18 mouse cellular contexts compared by ENCODE assay signal in genomic region chr7:66847299-66847698, GRCm38 (mm10). TPM values are rescaled to one million over a fixed set of nuclear protein-coding genes. Genes with fewer than 3 reads are reported as not detected.
DNase-seq lines count a peak whose midpoint lies in the region; ATAC-seq and TF ChIP-seq lines count a peak whose summit lies in the region.
"Had no signal": no experiment of that assay in that cellular context is flagged by ENCODE, and none has a peak within 500 bp of the region (broad histone marks: within the 10 kb centered on the region; RNA-seq: fewer than 3 reads in every experiment).

No protein-coding gene starts in this region.

- H3K4me3 ChIP-seq in hindbrain, postnatal 0 days (ENCODE audit: low read length) = no peak overlapping the region
- H3K4me3 ChIP-seq in hindbrain, embryonic 12.5 days = no peak overlapping the region
- H3K4me3 ChIP-seq in intestine, embryonic 15.5 days (replicated peaks) = no peak overlapping the region
- no peak overlapping the region for H3K4me3 ChIP-seq in intestine, postnatal 0 days (ENCODE audit: low read depth, low read length)
- H3K4me3 ChIP-seq in stomach, embryonic 16.5 days (replicated peaks; ENCODE audit: low read length) = no peak overlapping the region
- H3K4me3 ChIP-seq in stomach, postnatal 0 days (ENCODE audit: low read depth, low read length) = no peak overlapping the region
- H3K4me3 ChIP-seq: embryonic facial prominence, embryonic 10.5 days; embryonic facial prominence, embryonic 12.5 days; forebrain, embryonic 12.5 days had no signal

- H3K36me3 ChIP-seq in hindbrain, postnatal 0 days (ENCODE audit: insufficient read depth, low read length) = no peaks in the 10 kb centered on the region
- no peaks in the 10 kb centered on the region for H3K36me3 ChIP-seq in hindbrain, embryonic 12.5 days
- no peaks in the 10 kb centered on the region for H3K36me3 ChIP-seq in intestine, embryonic 15.5 days
- H3K36me3 ChIP-seq in intestine, postnatal 0 days (ENCODE audit: control insufficient read depth, insufficient read depth) = no peaks in the 10 kb centered on the region
- no peaks in the 10 kb centered on the region for H3K36me3 ChIP-seq in stomach, embryonic 16.5 days (ENCODE audit: control insufficient read depth, insufficient read depth, low read length)
- H3K36me3 ChIP-seq in stomach, postnatal 0 days (ENCODE audit: control insufficient read depth, insufficient read depth, low read length) = no peaks in the 10 kb centered on the region
- H3K36me3 ChIP-seq: embryonic facial prominence, embryonic 10.5 days; forebrain, embryonic 12.5 days had no signal

- H3K27ac ChIP-seq in hindbrain, postnatal 0 days = no peak overlapping the region
- H3K27ac ChIP-seq in hindbrain, embryonic 12.5 days = no peak overlapping the region
- H3K27ac ChIP-seq in intestine, embryonic 15.5 days = no peak overlapping the region
- no peak overlapping the region for H3K27ac ChIP-seq in intestine, postnatal 0 days (ENCODE audit: low read depth, low read length)
- H3K27ac ChIP-seq in stomach, embryonic 16.5 days (ENCODE audit: low read length) = no peak overlapping the region
- no peak overlapping the region for H3K27ac ChIP-seq in stomach, postnatal 0 days (replicated peaks)
- H3K27ac ChIP-seq: embryonic facial prominence, embryonic 10.5 days; embryonic facial prominence, embryonic 12.5 days; forebrain, embryonic 12.5 days had no signal

- 81% methylated on average over 9 of the region's 9 CpGs for WGBS in hindbrain, postnatal 0 days
- 83% methylated on average over 9 of the region's 9 CpGs for WGBS in hindbrain, embryonic 12.5 days
- 53% methylated on average over 9 of the region's 9 CpGs for WGBS in intestine, embryonic 15.5 days
- 63% methylated on average over 9 of the region's 9 CpGs for WGBS in intestine, postnatal 0 days
- 60% methylated on average over 9 of the region's 9 CpGs for WGBS in stomach, embryonic 16.5 days
- WGBS in stomach, postnatal 0 days = 64% methylated on average over 9 of the region's 9 CpGs

- H3K27me3 ChIP-seq in hindbrain, postnatal 0 days (ENCODE audit: insufficient read depth, low read length) = no peaks in the 10 kb centered on the region
- peaks cover 4% of the 10 kb centered on the region; the same call in 1 of the 2 replicates for H3K27me3 ChIP-seq in hindbrain, embryonic 12.5 days
- H3K27me3 ChIP-seq in intestine, embryonic 15.5 days (replicated peaks) = no peaks in the 10 kb centered on the region
- 0 out of 2 replicates have a peak, but pooled peaks cover under 1% of the 10 kb centered on the region for H3K27me3 ChIP-seq in intestine, postnatal 0 days (replicated peaks; ENCODE audit: control insufficient read depth, insufficient read depth, low read length)
- no peaks in the 10 kb centered on the region for H3K27me3 ChIP-seq in stomach, embryonic 16.5 days (ENCODE audit: control insufficient read depth, insufficient read depth, low read length)
- H3K27me3 ChIP-seq in stomach, postnatal 0 days (ENCODE audit: control insufficient read depth, insufficient read depth, low read length) = no peaks in the 10 kb centered on the region
- H3K27me3 ChIP-seq: embryonic facial prominence, embryonic 12.5 days had no signal

- H3K9ac ChIP-seq in hindbrain, postnatal 0 days (replicated peaks; ENCODE audit: low read length) = no peak overlapping the region
- H3K9ac ChIP-seq in hindbrain, embryonic 12.5 days = no peak overlapping the region
- H3K9ac ChIP-seq in intestine, embryonic 15.5 days = no peak overlapping the region
- H3K9ac ChIP-seq in intestine, postnatal 0 days (ENCODE audit: low read depth, low read length) = no peak overlapping the region
- no peak overlapping the region for H3K9ac ChIP-seq in stomach, embryonic 16.5 days (ENCODE audit: low read length)
- H3K9ac ChIP-seq in stomach, postnatal 0 days (ENCODE audit: low read length) = no peak overlapping the region
- H3K9ac ChIP-seq: embryonic facial prominence, embryonic 12.5 days; forebrain, embryonic 12.5 days; forebrain, postnatal 0 days had no signal

- H3K4me1 ChIP-seq in hindbrain, postnatal 0 days (ENCODE audit: insufficient read depth, low read length) = no peaks in the 10 kb centered on the region
- H3K4me1 ChIP-seq in hindbrain, embryonic 12.5 days = no peaks in the 10 kb centered on the region
- peaks cover 16% of the 10 kb centered on the region for H3K4me1 ChIP-seq in intestine, embryonic 15.5 days (replicated peaks)
- H3K4me1 ChIP-seq in intestine, postnatal 0 days (replicated peaks; ENCODE audit: control insufficient read depth, insufficient read depth, low read length) = no peaks in the 10 kb centered on the region
- peaks cover 12% of the 10 kb centered on the region for H3K4me1 ChIP-seq in stomach, embryonic 16.5 days (ENCODE audit: control insufficient read depth, insufficient read depth, low read length)
- H3K4me1 ChIP-seq in stomach, postnatal 0 days (replicated peaks; ENCODE audit: control insufficient read depth, insufficient read depth) = no peaks in the 10 kb centered on the region
- H3K4me1 ChIP-seq: forebrain, embryonic 12.5 days had no signal

- no peak for DNase-seq in hindbrain, postnatal 0 days (ENCODE audit: low spot score)
- no peak for DNase-seq in stomach, postnatal 0 days (ENCODE audit: low spot score)
- DNase-seq in cerebellum, adult 9-10 months = no peak
- DNase-seq: adrenal gland, postnatal 25 days; cerebellum, adult 11 months; cerebellum, adult 18-20 months; cerebellum, adult 8-10 months; cerebellum, postnatal 10 days; cerebellum, postnatal 25 days; forebrain, postnatal 0 days had no signal

- TF ChIP-seq CTCF in hindbrain, postnatal 0 days (IDR thresholded peaks at IDR 0.05; ENCODE audit: low read depth) = no peak
- no peak for TF ChIP-seq CTCF in intestine, postnatal 0 days (IDR thresholded peaks at IDR 0.05; ENCODE audit: low read depth)
- no peak for TF ChIP-seq CTCF in stomach, postnatal 0 days (IDR thresholded peaks at IDR 0.05; ENCODE audit: low read depth)

- peak; percentile 24; the same call in 1 of the 2 replicates for ATAC-seq in hindbrain, postnatal 0 days
- no peak for ATAC-seq in hindbrain, embryonic 12.5 days (ENCODE audit: low FRiP score)
- peak; percentile 32 for ATAC-seq in intestine, embryonic 15.5 days
- ATAC-seq in intestine, postnatal 0 days = no peak
- 0 out of 2 replicates have a peak, but pooled peaks have one; percentile 20 for ATAC-seq in stomach, embryonic 16.5 days (ENCODE audit: insufficient read depth, low FRiP score)
- ATAC-seq in stomach, postnatal 0 days (ENCODE audit: low FRiP score, low TSS enrichment) = no peak
- ATAC-seq: forebrain, embryonic 14.5 days; forebrain, postnatal 0 days had no signal

- no peak for TF ChIP-seq EP300 in stomach, postnatal 0 days (optimal IDR thresholded peaks at IDR 0.05)

- H3K9me3 ChIP-seq in hindbrain, postnatal 0 days (ENCODE audit: low read length) = no peaks in the 10 kb centered on the region
- H3K9me3 ChIP-seq in hindbrain, embryonic 12.5 days (replicated peaks) = no peaks in the 10 kb centered on the region
- H3K9me3 ChIP-seq in intestine, embryonic 15.5 days = no peaks in the 10 kb centered on the region
- H3K9me3 ChIP-seq in intestine, postnatal 0 days (ENCODE audit: control insufficient read depth) = no peaks in the 10 kb centered on the region
- H3K9me3 ChIP-seq in stomach, embryonic 16.5 days (replicated peaks; ENCODE audit: control insufficient read depth, low read length) = no peaks in the 10 kb centered on the region
- no peaks in the 10 kb centered on the region for H3K9me3 ChIP-seq in stomach, postnatal 0 days (ENCODE audit: control insufficient read depth, low read length)
- H3K9me3 ChIP-seq: embryonic facial prominence, embryonic 10.5 days; embryonic facial prominence, embryonic 12.5 days; forebrain, embryonic 12.5 days had no signal

- H3K4me2 ChIP-seq in hindbrain, postnatal 0 days (ENCODE audit: low read depth, low read length) = no peak overlapping the region
- H3K4me2 ChIP-seq in hindbrain, embryonic 12.5 days (replicated peaks) = no peak overlapping the region
- H3K4me2 ChIP-seq in intestine, embryonic 15.5 days (replicated peaks) = no peak overlapping the region
- H3K4me2 ChIP-seq in intestine, postnatal 0 days (replicated peaks; ENCODE audit: low read depth) = no peak overlapping the region
- no peak overlapping the region for H3K4me2 ChIP-seq in stomach, embryonic 16.5 days (ENCODE audit: low read depth, low read length)
- H3K4me2 ChIP-seq in stomach, postnatal 0 days (replicated peaks; ENCODE audit: low read depth) = no peak overlapping the region
- H3K4me2 ChIP-seq: embryonic facial prominence, embryonic 12.5 days; forebrain, embryonic 12.5 days had no signal

RNA-seq across cellular contexts. Expression of gene Adamts17, which starts 7.8 kb away (rescaled TPM):
- 14.8 and 16.1 TPM in 2 replicates for total RNA-seq in hindbrain, postnatal 0 days (2014; rRNA removed)
- 3.6 and 3.9 TPM in 2 replicates for polyA plus RNA-seq in hindbrain, postnatal 0 days (2015; fragmentation: Nextera tagmentation; extraction: Ambion mirVana)
- 6.6 and 7.6 TPM in 2 replicates for polyA plus RNA-seq in hindbrain, embryonic 12.5 days (2016; fragmentation: Nextera tagmentation; extraction: Ambion mirVana)
- polyA plus RNA-seq in intestine, embryonic 15.5 days (2015; fragmentation: Nextera tagmentation; extraction: Ambion mirVana) = 3.3 and 4.2 TPM in 2 replicates
- polyA plus RNA-seq in intestine, postnatal 0 days (2015; fragmentation: Nextera tagmentation; extraction: Ambion mirVana) = 1.6 and 1.8 TPM in 2 replicates
- polyA plus RNA-seq in stomach, embryonic 16.5 days (2015; fragmentation: Nextera tagmentation; extraction: Ambion mirVana) = 5.3 and 5.9 TPM in 2 replicates
- polyA plus RNA-seq in stomach, postnatal 0 days (2015; fragmentation: Nextera tagmentation; extraction: Ambion mirVana) = 2.4 TPM in 2 replicates

Comparison
In these comparisons a context has a peak if more than half of its experiments do, and no peak if none do; other contexts are left out.
1. ATAC-seq: peak in hindbrain, postnatal 0 days (single experiment), intestine, embryonic 15.5 days (single experiment) and stomach, embryonic 16.5 days (single experiment); none in hindbrain, embryonic 12.5 days (single experiment), intestine, postnatal 0 days (single experiment) and stomach, postnatal 0 days (single experiment).